Mouse (Mus musculus): ENCODE results near the gene Ssh2.

DNA sequence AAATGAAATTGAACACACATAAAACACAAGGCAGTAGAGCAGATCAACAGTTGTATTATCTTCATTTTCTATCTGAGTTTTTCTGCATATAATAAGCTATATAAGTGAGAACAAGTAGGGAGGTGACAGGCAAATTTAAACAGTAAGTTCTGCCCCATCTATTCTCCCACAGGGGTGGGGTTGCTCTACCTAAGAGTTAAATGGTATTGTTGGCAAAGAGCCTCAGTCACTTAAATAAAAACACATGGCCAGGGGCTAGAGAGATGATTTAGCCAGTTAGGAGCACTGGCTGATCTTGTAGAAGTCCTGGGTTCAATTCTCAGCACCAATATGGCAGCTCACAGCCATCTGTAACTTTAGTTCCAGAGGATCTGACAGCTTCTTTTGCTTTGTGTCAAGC, 155.6 kb downstream of the Ssh2 start:
- TF ChIP-seq CTCF (IDR thresholded peaks at IDR 0.05; ENCODE audit: borderline replicate concordance, extremely low read depth, insufficient read depth, insufficient read length) (no peak), POLR2A (IDR thresholded peaks at IDR 0.05; ENCODE audit: borderline replicate concordance, extremely low read depth, insufficient read depth, insufficient read length, poor library complexity, severe bottlenecking) (no peak)

Data from brain, embryonic 14.5 days (tissue).